Mouse (Mus musculus) MEL (cell line): ENCODE results near the gene Esyt2. TPM values are rescaled to one million over a fixed set of nuclear protein-coding genes. Genes with fewer than 3 reads are reported as not detected.

Experiments used
- DNase-seq: peaks from one replicate; pipeline ENCODE4 v3.0.0; 2011; ENCODE audit warnings: low read depth, low spot score
- H3K27ac ChIP-seq: 2 replicates; pipeline ENCODE4 v1.5.1; 2012; ENCODE audit warnings: low read depth, mild to moderate bottlenecking, control low read depth, low read length, moderate library complexity; ENCODE audit not compliant: control insufficient read depth
- H3K27me3 ChIP-seq, 2 experiments: fragments of 150-350 bp in 1 of 2; sonication (generic) in 1 of 2; 2 replicates each; pipeline ENCODE4 v1.6.1; 2012; ENCODE audit warnings: low read length in 2 of 2, mild to moderate bottlenecking in 2 of 2, improper control_type of control experiment in 1 of 2, moderate library complexity in 1 of 2; ENCODE audit not compliant: insufficient read depth in 2 of 2, control insufficient read depth in 1 of 2
- H3K36me3 ChIP-seq, 2 experiments: 2 replicates each; pipeline ENCODE4 v1.6.1; 2012 to 2014; ENCODE audit warnings: low read length in 2 of 2, improper control_type of control experiment in 1 of 2, inconsistent platforms in 1 of 2, mild to moderate bottlenecking in 1 of 2; ENCODE audit not compliant: insufficient read depth in 2 of 2, control insufficient read depth in 1 of 2
- H3K4me1 ChIP-seq, 2 experiments: fragments of 150-350 bp in 1 of 2; sonication (generic) in 1 of 2; 2 replicates each; pipeline ENCODE4 v1.6.1; 2012; ENCODE audit warnings: low read length in 2 of 2, improper control_type of control experiment in 1 of 2, mild to moderate bottlenecking in 1 of 2; ENCODE audit not compliant: insufficient read depth in 2 of 2, control insufficient read depth in 1 of 2
- H3K4me3 ChIP-seq, 2 experiments: fragments of 150-350 bp in 1 of 2; sonication (generic) in 1 of 2; 2 replicates each; pipeline ENCODE4 v1.5.1; 2012; ENCODE audit warnings: low read depth in 2 of 2, low read length in 2 of 2, mild to moderate bottlenecking in 2 of 2, moderate library complexity in 2 of 2, control low read depth in 1 of 2, improper control_type of control experiment in 1 of 2; ENCODE audit not compliant: control insufficient read depth in 1 of 2, insufficient read depth in 1 of 2
- H3K79me2 ChIP-seq: 2 replicates; pipeline ENCODE4 v1.6.1; 2012; ENCODE audit warnings: mild to moderate bottlenecking, low read length, moderate library complexity; ENCODE audit not compliant: control insufficient read depth, poor library complexity, insufficient read depth
- H3K9ac ChIP-seq: 2 replicates; pipeline ENCODE4 v1.6.1; 2012; ENCODE audit warnings: low read depth, mild to moderate bottlenecking, control low read depth, low read length, moderate library complexity; ENCODE audit not compliant: control insufficient read depth, poor library complexity, severe bottlenecking
- H3K9me3 ChIP-seq: fragments of 150-350 bp; sonication (generic); replicated peaks from 2 replicates; pipeline ENCODE4 v1.6.1; 2012; ENCODE audit warnings: mild to moderate bottlenecking, low read length, improper control_type of control experiment, moderate library complexity; ENCODE audit not compliant: insufficient read depth
- BHLHE40 ChIP-seq: IDR thresholded peaks from 2 replicates; pipeline ENCODE4 v1.6.1; 2012; ENCODE audit warnings: low read depth, mild to moderate bottlenecking, inconsistent platforms, low read length, improper control_type of control experiment, borderline replicate concordance
- CHD1 ChIP-seq: IDR thresholded peaks from 2 replicates; pipeline ENCODE4 v1.6.1; 2012; ENCODE audit warnings: low read depth, mild to moderate bottlenecking, inconsistent platforms, low read length, improper control_type of control experiment
- ELF1 ChIP-seq: IDR thresholded peaks from 2 replicates; pipeline ENCODE4 v1.6.1; 2014; ENCODE audit warnings: low read depth, mild to moderate bottlenecking, inconsistent platforms, low read length, improper control_type of control experiment, moderate library complexity
- EP300 ChIP-seq, 2 experiments: IDR thresholded peaks; 2 replicates each; pipeline ENCODE4 v1.6.1; 2011; ENCODE audit warnings: improper control_type of control experiment in 2 of 2, low read length in 2 of 2, low read depth in 1 of 2, mild to moderate bottlenecking in 1 of 2
- ETS1 ChIP-seq: IDR thresholded peaks from 2 replicates; pipeline ENCODE4 v1.6.1; 2012; ENCODE audit warnings: low read depth, mild to moderate bottlenecking, inconsistent platforms, low read length, improper control_type of control experiment, moderate library complexity
- GABPA ChIP-seq: IDR thresholded peaks from 2 replicates; pipeline ENCODE4 v1.6.1; 2012; ENCODE audit warnings: low read depth, mild to moderate bottlenecking, inconsistent platforms, low read length, improper control_type of control experiment, moderate library complexity
- GATA1 ChIP-seq: IDR thresholded peaks from 2 replicates; pipeline ENCODE4 v1.6.1; 2011; ENCODE audit warnings: low read depth, low read length, improper control_type of control experiment
- HCFC1 ChIP-seq: IDR thresholded peaks from 2 replicates; pipeline ENCODE4 v1.6.1; 2012; ENCODE audit warnings: low read depth, mild to moderate bottlenecking, inconsistent platforms, low read length, improper control_type of control experiment, moderate library complexity
- JUND ChIP-seq: IDR thresholded peaks from 2 replicates; pipeline ENCODE4 v1.6.1; 2011; ENCODE audit warnings: low read depth, mild to moderate bottlenecking, improper control_type of control experiment, low read length
- KAT2A ChIP-seq: conservative IDR thresholded peaks from 2 replicates; pipeline ENCODE4 v1.6.1; 2012; ENCODE audit warnings: low read depth, low read length, improper control_type of control experiment, inconsistent platforms
- MAFK ChIP-seq: IDR thresholded peaks from 2 replicates; pipeline ENCODE4 v1.6.1; 2011; ENCODE audit warnings: low read depth, mild to moderate bottlenecking, low read length, improper control_type of control experiment, borderline replicate concordance
- MAZ ChIP-seq: IDR thresholded peaks from 2 replicates; pipeline ENCODE4 v1.6.1; 2012; ENCODE audit warnings: low read depth, mild to moderate bottlenecking, inconsistent platforms, low read length, improper control_type of control experiment
- MXI1 ChIP-seq: IDR thresholded peaks from 2 replicates; pipeline ENCODE4 v1.6.1; 2011; ENCODE audit warnings: mild to moderate bottlenecking, low read depth, low read length, improper control_type of control experiment
- MYB ChIP-seq: IDR thresholded peaks from 2 replicates; pipeline ENCODE4 v1.6.1; 2011; ENCODE audit warnings: mild to moderate bottlenecking, low read depth, low read length, improper control_type of control experiment
- MYC ChIP-seq: IDR thresholded peaks from 2 replicates; pipeline ENCODE4 v1.6.1; 2011; ENCODE audit warnings: low read depth, mild to moderate bottlenecking, low read length, improper control_type of control experiment, moderate library complexity
- NRF1 ChIP-seq: IDR thresholded peaks from 2 replicates; pipeline ENCODE4 v1.6.1; 2014; ENCODE audit warnings: low read depth, mild to moderate bottlenecking, inconsistent platforms, low read length, improper control_type of control experiment, moderate library complexity; ENCODE audit not compliant: poor library complexity, insufficient read depth, severe bottlenecking
- POLR2A ChIP-seq, 2 experiments: IDR thresholded peaks; 2 replicates each; pipeline ENCODE4 v1.6.1; 2011 to 2012; ENCODE audit warnings: low read length in 2 of 2, mild to moderate bottlenecking in 2 of 2, control low read depth in 1 of 2, improper control_type of control experiment in 1 of 2, low read depth in 1 of 2, moderate library complexity in 1 of 2; ENCODE audit not compliant: control insufficient read depth in 1 of 2, insufficient read depth in 1 of 2, poor library complexity in 1 of 2
- POLR2AphosphoS2 ChIP-seq: IDR thresholded peaks from 2 replicates; pipeline ENCODE4 v1.6.1; 2011; ENCODE audit warnings: low read length, improper control_type of control experiment
- POLR2AphosphoS5 ChIP-seq: IDR thresholded peaks from 2 replicates; pipeline ENCODE4 v1.6.1; 2012; ENCODE audit warnings: low read depth, borderline replicate concordance, mild to moderate bottlenecking, inconsistent platforms, low read length, moderate library complexity, mixed read lengths
- RCOR1 ChIP-seq: IDR thresholded peaks from 2 replicates; pipeline ENCODE4 v1.6.1; 2012; ENCODE audit warnings: low read depth, mild to moderate bottlenecking, inconsistent platforms, low read length, improper control_type of control experiment
- SIN3A ChIP-seq: IDR thresholded peaks from 2 replicates; pipeline ENCODE4 v1.6.1; 2012; ENCODE audit warnings: low read length, improper control_type of control experiment, inconsistent platforms
- SMC3 ChIP-seq: IDR thresholded peaks from 2 replicates; pipeline ENCODE4 v1.6.1; 2011; ENCODE audit warnings: low read depth, low read length, improper control_type of control experiment
- TAL1 ChIP-seq: IDR thresholded peaks from 2 replicates; pipeline ENCODE4 v1.6.1; 2012; ENCODE audit warnings: mild to moderate bottlenecking, inconsistent platforms, low read length, moderate library complexity, mixed read lengths
- TBP ChIP-seq: IDR thresholded peaks from 2 replicates; pipeline ENCODE4 v1.8.0; 2011; ENCODE audit warnings: low read depth, low read length, improper control_type of control experiment
- TCF12 ChIP-seq: IDR thresholded peaks from 2 replicates; pipeline ENCODE4 v1.6.1; 2014; ENCODE audit warnings: low read depth, mild to moderate bottlenecking, inconsistent platforms, low read length, improper control_type of control experiment, moderate library complexity
- UBTF ChIP-seq: IDR thresholded peaks from 2 replicates; pipeline ENCODE4 v1.6.1; 2012; ENCODE audit warnings: low read depth, mild to moderate bottlenecking, inconsistent platforms, low read length, improper control_type of control experiment, moderate library complexity, borderline replicate concordance; ENCODE audit not compliant: insufficient read depth
- USF1 ChIP-seq: IDR thresholded peaks from 2 replicates; pipeline ENCODE4 v1.6.1; 2014; ENCODE audit warnings: low read depth, mild to moderate bottlenecking, inconsistent platforms, low read length, improper control_type of control experiment, moderate library complexity
- USF2 ChIP-seq, 2 experiments: IDR thresholded peaks; 2 replicates each; pipeline ENCODE4 v1.6.1; 2011 to 2012; ENCODE audit warnings: improper control_type of control experiment in 2 of 2, low read length in 2 of 2, borderline replicate concordance in 1 of 2, inconsistent platforms in 1 of 2, low read depth in 1 of 2, mild to moderate bottlenecking in 1 of 2; ENCODE audit not compliant: insufficient read depth in 1 of 2
- ZC3H11A ChIP-seq: IDR thresholded peaks from 2 replicates; pipeline ENCODE4 v1.6.1; 2012; ENCODE audit warnings: low read depth, mild to moderate bottlenecking, inconsistent platforms, low read length, improper control_type of control experiment
- polyA plus RNA-seq, 2 experiments: library from polyadenylated mRNA; stranded (reverse) in 1 of 2; unstranded in 1 of 2; fragments of >175 nt in 1 of 2; fragments of >200 nt in 1 of 2; gene quantifications; 2 replicates each; pipeline versions ENCODE4 v1.2.1 to v1.2.4; 2012; ENCODE audit warnings: low replicate concordance in 2 of 2, low read depth in 1 of 2; ENCODE audit not compliant: insufficient read length in 2 of 2, insufficient read depth in 1 of 2, missing spikeins in 1 of 2
- total RNA-seq: library from RNA; depleted of rRNA; stranded (reverse); fragments of 300-350 nt; gene quantifications from 2 replicates; pipeline ENCODE4 v1.2.3, GENCODE M21; 2012

Esyt2 gene
- total and polyA plus RNA-seq, 3 experiments = 45.3 to 77.7 (median 47.5) TPM

GRCm38 (mm10) chr12:116306042-116306441 is 25.0 kb downstream of the Esyt2 start (continued):
- TF ChIP-seq USF2 (IDR thresholded peaks at IDR 0.05; ENCODE audit: borderline replicate concordance in 1 of 2, insufficient read depth in 1 of 2, low read depth in 1 of 2, low read length in 2 of 2) (no peak), ETS1 (peak; percentile 99), TBP (peak; percentile 61; the same call in 1 of the 2 replicates), TAL1 (peak; percentile 66), KAT2A (no peak), USF1 (no peak), MYC (peak; percentile 53; the same call in 1 of the 2 replicates), HCFC1 (no peak), MAZ (no peak), SIN3A (peak; percentile 83), JUND (peak; percentile 96), RCOR1 (peak; percentile 93), MXI1 (peak; percentile 49), POLR2AphosphoS2 (no peak), POLR2A (IDR thresholded peaks at IDR 0.05; ENCODE audit: control insufficient read depth in 1 of 2, insufficient read depth in 1 of 2, low read depth in 1 of 2, low read length in 2 of 2, poor library complexity in 1 of 2) (no peak), CHD1 (no peak)

GRCm38 (mm10) chr12:116307870-116308269 is 26.9 kb downstream of the Esyt2 start:
- H3K79me2 ChIP-seq = peaks cover 39% of the 10 kb centered on the region
- no peak for DNase-seq
- H3K4me3 ChIP-seq = no peak overlapping the region
- H3K36me3 ChIP-seq = peaks cover 2 to 40% of the 10 kb centered on the region in 2 experiments; a peak in 3 of 4 replicates
- H3K27me3 ChIP-seq = no peaks in the 10 kb centered on the region
- H3K27ac ChIP-seq = no peak overlapping the region
- peaks cover 24 to 26% of the 10 kb centered on the region in 2 experiments for H3K4me1 ChIP-seq
- H3K9ac ChIP-seq = no peak overlapping the region
- H3K9me3 ChIP-seq = no peaks in the 10 kb centered on the region
- TF ChIP-seq JUND = no peak
- TF ChIP-seq ETS1 = 0 out of 2 replicates have a peak, but pooled peaks have one; percentile 9

- Histone ChIP-seq H3K27me3 (no peaks in the 10 kb centered on the region), H3K36me3 (peaks cover 2 to 44% of the 10 kb centered on the region in 2 experiments; a peak in 3 of 4 replicates), H3K4me1 (peaks cover 24 to 29% of the 10 kb centered on the region in 2 experiments), H3K9ac (no peak overlapping the region), H3K4me3 (no peak overlapping the region), H3K9me3 (no peaks in the 10 kb centered on the region), H3K79me2 (peaks cover 40% of the 10 kb centered on the region), H3K27ac (no peak overlapping the region)
- DNase-seq = no peak
- TF ChIP-seq ZC3H11A (no peak), MAFK (no peak), KAT2A (no peak), EP300 (IDR thresholded peaks at IDR 0.05; ENCODE audit: low read depth in 1 of 2, low read length in 2 of 2) (peak; percentile 74 to 78; a peak in 3 of 4 replicates), NRF1 (no peak), MYB (no peak), POLR2AphosphoS5 (no peak), HCFC1 (no peak), UBTF (no peak), USF2 (IDR thresholded peaks at IDR 0.05; ENCODE audit: borderline replicate concordance in 1 of 2, insufficient read depth in 1 of 2, low read depth in 1 of 2, low read length in 2 of 2) (no peak), SMC3 (no peak), TCF12 (peak; percentile 76), TAL1 (peak; percentile 64), BHLHE40 (no peak), MAZ (no peak), ELF1 (no peak), GATA1 (peak; percentile 56), GABPA (no peak)
Observed at GRCm38 (mm10) chr12:116308612-116309011, 27.6 kb downstream of the Esyt2 start.
